Mouse (Mus musculus) liver, adult 2 months (tissue): ENCODE data around the gene Sesn2. TPM values are rescaled to one million over a fixed set of nuclear protein-coding genes. Genes with fewer than 3 reads are reported as not detected.
"Not testable (repeated sequence)": the region's sequence is repeated elsewhere in the genome, so short reads cannot be mapped to it uniquely, and the experiment has no call there.

ENCODE experiments used
- DNase-seq: peaks from one replicate; pipeline ENCODE4 v3.0.0-alpha.2; 2011; ENCODE audit warnings: low read depth, low spot score; ENCODE audit errors: extremely low read depth
- H3K27ac ChIP-seq: fragments of 200-500 bp; replicated peaks from 2 replicates; pipeline ENCODE4 v1.5.1; 2012; ENCODE audit warnings: low read depth, mild to moderate bottlenecking, control low read depth, inconsistent platforms, low read length; ENCODE audit not compliant: insufficient read depth
- H3K27me3 ChIP-seq: fragments of 200-500 bp; 2 replicates; pipeline ENCODE4 v1.6.1; 2012; ENCODE audit warnings: mild to moderate bottlenecking, moderate library complexity, low read length, inconsistent platforms; ENCODE audit not compliant: control insufficient read depth, insufficient read depth
- H3K36me3 ChIP-seq: fragments of 200-500 bp; 2 replicates; pipeline ENCODE4 v1.6.1; 2012; ENCODE audit warnings: low read length, inconsistent platforms; ENCODE audit not compliant: control insufficient read depth, insufficient read depth
- H3K4me1 ChIP-seq: fragments of 200-500 bp; 2 replicates; pipeline ENCODE4 v1.6.1; 2011; ENCODE audit warnings: low read length; ENCODE audit not compliant: control insufficient read depth, insufficient read depth
- H3K4me3 ChIP-seq: fragments of 200-500 bp; 2 replicates; pipeline ENCODE4 v1.5.1; 2011; ENCODE audit warnings: low read depth, mild to moderate bottlenecking, control low read depth, low read length, moderate library complexity; ENCODE audit not compliant: insufficient read depth
- H3K79me2 ChIP-seq: fragments of 200-500 bp; 2 replicates; pipeline ENCODE4 v1.6.1; 2012; ENCODE audit warnings: inconsistent platforms, mild to moderate bottlenecking, low read length, moderate library complexity; ENCODE audit not compliant: control insufficient read depth, insufficient read depth
- H3K9ac ChIP-seq: fragments of 200-500 bp; 2 replicates; pipeline ENCODE4 v1.6.1; 2012; ENCODE audit warnings: low read depth, mild to moderate bottlenecking, control low read depth, inconsistent platforms, low read length
- CTCF ChIP-seq: fragments of 200-500 bp; IDR thresholded peaks from 2 replicates; pipeline ENCODE4 v1.5.1; 2011; ENCODE audit warnings: low read depth, low read length, control low read depth
- POLR2A ChIP-seq: fragments of 200-500 bp; IDR thresholded peaks from 2 replicates; pipeline ENCODE4 v1.6.1; 2011; ENCODE audit warnings: low read length, control low read depth; ENCODE audit not compliant: insufficient read depth; ENCODE audit errors: extremely low read depth
- WGBS: fragments of 180-500 bp; shearing (Covaris S2); methylation state at CpG from one replicate; pipeline ENCODE4 v1.1.7; 2018; 5-methylcytosine and 5-hydroxymethylcytosine counted together
- polyA plus RNA-seq: library from polyadenylated mRNA; depleted of rRNA; stranded (reverse); fragments of >200 nt; gene quantifications from 2 replicates; pipeline ENCODE4 v1.2.3, GENCODE M21; 2012
- total RNA-seq: library from RNA; depleted of rRNA; stranded (reverse); fragments of >200 nt; gene quantifications from 2 replicates; pipeline ENCODE4 v1.2.3, GENCODE M21; 2014

The Sesn2 gene
- total and polyA plus RNA-seq, 2 experiments = 2.7 to 5.5 TPM

DNA sequence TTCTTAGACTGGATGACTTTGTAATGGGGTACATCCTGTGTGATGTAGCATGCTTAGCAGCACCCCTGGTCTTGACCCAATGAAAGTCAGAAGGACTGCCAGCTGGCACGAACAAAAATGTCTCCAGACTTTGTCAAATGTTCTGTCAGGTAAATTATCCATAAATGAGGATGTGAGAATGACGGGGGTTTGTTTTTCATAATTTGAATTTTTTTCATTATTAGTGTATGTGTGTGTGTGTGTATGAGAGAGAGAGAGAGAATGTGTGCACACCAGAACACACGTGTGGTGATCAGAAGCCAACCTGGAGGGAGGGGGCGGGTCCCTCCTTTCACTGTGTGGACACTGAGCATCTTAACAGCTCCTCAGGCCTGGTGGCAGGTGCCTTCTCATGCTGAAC lies 26.1 kb downstream of the Sesn2 start:
- peaks cover 25% of the 10 kb centered on the region for H3K4me1 ChIP-seq
- no peak for TF ChIP-seq POLR2A
- no peak for TF ChIP-seq CTCF
- H3K36me3 ChIP-seq = no peaks in the 10 kb centered on the region
- H3K27ac ChIP-seq = peak overlapping the region; percentile 34
- no peak overlapping the region for H3K9ac ChIP-seq
- H3K79me2 ChIP-seq = no peaks in the 10 kb centered on the region
- no peaks in the 10 kb centered on the region for H3K27me3 ChIP-seq
- DNase-seq = peak; percentile 50
- H3K4me3 ChIP-seq = no peak overlapping the region
- 51% methylated on average over 4 of the region's 4 CpGs for WGBS

- H3K27me3 ChIP-seq = no peaks in the 10 kb centered on the region
- DNase-seq = peak; percentile 98
- H3K4me3 ChIP-seq = no peak overlapping the region
- H3K9ac ChIP-seq = no peak overlapping the region
- 9% methylated on average over 13 of the region's 13 CpGs for WGBS
- H3K36me3 ChIP-seq = no peaks in the 10 kb centered on the region
- no peaks in the 10 kb centered on the region for H3K79me2 ChIP-seq
- TF ChIP-seq POLR2A = no peak
- no peak for TF ChIP-seq CTCF
- H3K27ac ChIP-seq = peak overlapping the region; percentile 79
- H3K4me1 ChIP-seq = peaks cover 17% of the 10 kb centered on the region
Observed at GRCm38 (mm10) chr4:132482956-132483608, 27.2 kb downstream of the Sesn2 start.

DNA sequence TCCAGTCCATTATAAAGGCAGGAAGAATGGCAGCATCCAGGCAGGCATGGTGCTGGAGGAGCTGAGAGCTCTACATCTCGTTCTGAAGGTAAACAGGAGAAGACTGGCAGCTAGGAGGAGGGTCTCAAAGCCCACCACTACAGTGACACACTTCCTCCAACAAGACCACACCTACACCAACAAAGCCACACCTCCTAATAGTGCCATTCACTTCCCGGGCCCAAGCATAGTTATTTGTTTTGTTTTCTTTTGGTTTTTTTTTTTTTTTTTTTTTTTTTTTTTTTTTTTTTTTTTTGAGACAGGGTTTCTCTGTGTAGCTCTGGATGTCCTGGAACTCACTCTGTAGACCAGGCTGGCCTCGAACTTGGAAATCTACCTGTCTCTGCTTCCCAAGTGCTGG lies 28.2 kb downstream of the Sesn2 start:
- not testable (repeated sequence) for DNase-seq
- WGBS = 81% methylated on average over 3 of the region's 3 CpGs

GRCm38 (mm10) chr4:132477833-132478232 lies 32.5 kb downstream of the Sesn2 start:
- no peak overlapping the region for H3K27ac ChIP-seq
- H3K9ac ChIP-seq = no peak overlapping the region
- 93% methylated on average over 8 of the region's 8 CpGs for WGBS
- H3K36me3 ChIP-seq = no peaks in the 10 kb centered on the region
- DNase-seq = no peak
- no peaks in the 10 kb centered on the region for H3K27me3 ChIP-seq
- H3K4me3 ChIP-seq = no peak overlapping the region
- no peaks in the 10 kb centered on the region for H3K79me2 ChIP-seq
- no peak for TF ChIP-seq CTCF
- no peak for TF ChIP-seq POLR2A
- H3K4me1 ChIP-seq = peaks cover 16% of the 10 kb centered on the region; the same call in 1 of the 2 replicates

More for the DNA sequence above, 28.2 kb downstream of the Sesn2 start:
- H3K4me1 ChIP-seq = peaks cover 13% of the 10 kb centered on the region
- H3K79me2 ChIP-seq, H3K27me3 ChIP-seq, H3K4me3 ChIP-seq, H3K27ac ChIP-seq, H3K36me3 ChIP-seq, H3K9ac ChIP-seq: not testable (repeated sequence)

DNA sequence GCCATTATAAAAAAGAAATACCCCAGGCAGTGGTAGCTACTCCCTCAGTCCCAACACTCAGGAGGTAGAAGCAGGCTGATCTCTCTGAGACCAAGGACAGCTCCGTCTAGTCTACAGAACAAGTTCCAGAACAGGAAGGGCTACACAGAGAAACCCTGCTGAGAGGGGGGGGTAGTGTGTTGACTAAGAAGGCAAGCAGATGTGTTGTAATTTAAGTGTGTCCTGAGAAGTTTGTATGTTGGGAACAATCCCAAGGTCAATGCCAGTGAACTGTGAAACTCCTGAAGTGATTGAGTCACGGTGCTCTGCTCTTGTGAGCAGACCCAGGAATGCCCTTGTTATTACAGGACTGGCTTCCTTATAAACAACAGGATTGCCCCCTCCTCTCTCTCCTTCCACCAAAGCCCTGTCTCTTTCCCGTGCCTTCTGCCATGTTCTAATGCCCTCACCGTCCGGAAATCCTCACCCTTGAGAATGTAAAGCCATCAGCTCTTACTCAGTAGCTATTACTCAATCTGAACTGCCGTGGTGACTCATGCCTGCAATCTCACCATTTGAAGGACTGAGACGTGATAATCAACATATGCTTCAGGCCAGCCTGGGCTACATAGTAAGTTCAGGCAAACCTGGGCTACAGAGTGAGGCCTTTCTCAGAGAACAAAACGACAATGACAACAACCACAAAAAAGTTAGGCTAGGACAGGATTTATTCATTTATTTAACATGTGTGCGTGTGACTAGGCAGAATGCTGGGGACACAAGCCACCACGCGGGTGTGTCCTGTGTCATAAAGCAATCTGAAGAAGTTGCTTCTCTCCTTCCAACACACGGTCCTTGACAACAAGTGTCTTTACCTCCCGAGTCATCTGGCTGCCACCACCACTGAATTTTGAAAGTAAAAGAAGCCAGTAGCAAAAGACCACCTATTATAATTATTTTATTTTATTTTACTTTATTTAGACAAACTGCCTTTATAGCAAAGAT lies 34.1 kb downstream of the Sesn2 start:
- Histone ChIP-seq H3K4me1 (peaks cover 14% of the 10 kb centered on the region; the same call in 1 of the 2 replicates), H3K27ac (no peak overlapping the region), H3K4me3 (no peak overlapping the region), H3K36me3 (no peaks in the 10 kb centered on the region), H3K9ac (no peak overlapping the region), H3K27me3 (no peaks in the 10 kb centered on the region), H3K79me2 (no peaks in the 10 kb centered on the region)
- TF ChIP-seq CTCF = no peak
- TF ChIP-seq POLR2A = no peak
- 65% methylated on average over 13 of the region's 13 CpGs for WGBS
- DNase-seq = peak; percentile 75
